Mouse (Mus musculus): ENCODE data around the gene Stx11. TPM values are rescaled to one million over a fixed set of nuclear protein-coding genes. Genes with fewer than 3 reads are reported as not detected.

Gene Stx11
- polyA plus RNA-seq, 1 experiment from 2014 or later: 2.7 TPM

Other genes with a start within 250 kb of the Stx11 start
- gene Utrn, start 94.9 kb downstream of the Stx11 start, polyA plus RNA-seq (2014; fragmentation: Nextera tagmentation; extraction: Ambion mirVana): 40.2 and 54.7 TPM in 2 replicates
- gene Sf3b5, start 41.0 kb upstream of the Stx11 start, polyA plus RNA-seq (2014; fragmentation: Nextera tagmentation; extraction: Ambion mirVana): 38.3 and 40.7 TPM in 2 replicates
- gene Plagl1, start 96.2 kb upstream of the Stx11 start, polyA plus RNA-seq (2014; fragmentation: Nextera tagmentation; extraction: Ambion mirVana): 94.8 and 98.9 TPM in 2 replicates
- gene Zc2hc1b, start 213.7 kb upstream of the Stx11 start, polyA plus RNA-seq (2014; fragmentation: Nextera tagmentation; extraction: Ambion mirVana): not detected in 2 replicates
- 76.2 and 78.6 TPM in 2 replicates for gene Ltv1, start 228.9 kb upstream of the Stx11 start, polyA plus RNA-seq (2014; fragmentation: Nextera tagmentation; extraction: Ambion mirVana)

Data from hindbrain, embryonic 11.5 days (tissue).